Mouse (Mus musculus) left cerebral cortex, adult 8-10 months (tissue): Measurements from ENCODE around the gene BC107364. TPM values are rescaled to one million over a fixed set of nuclear protein-coding genes. Genes with fewer than 3 reads are reported as not detected.
"Not testable (repeated sequence)": the region's sequence is repeated elsewhere in the genome, so short reads cannot be mapped to it uniquely, and the experiment has no call there.

Source experiments
- DNase-seq, 2 experiments: peaks; one replicate each; pipeline ENCODE4 v3.0.0; 2022; ENCODE audit warnings: low spot score in 2 of 2
- total RNA-seq, 4 experiments: library from RNA; stranded (reverse); gene quantifications; 2 replicates each; pipeline ENCODE4 v1.2.4; 2022

Gene BC107364
- total RNA-seq = not detected

- DNase-seq = not testable (repeated sequence)
These were observed at the start of gene BC107364 for GRCm38 (mm10) chr3:96452262-96452661. Gene BC107364 (minus strand): TSS chr3:96452306.

- DNase-seq = peak; percentile 65 to 98
These were observed 49.4 kb upstream of the BC107364 start for GRCm38 (mm10) chr3:96501391-96502115.

GRCm38 (mm10) chr3:96500691-96501265 lies 48.7 kb upstream of the BC107364 start:
- DNase-seq = peak; percentile 70 to 93

- peak; percentile 91 to 99 for DNase-seq
These were observed 48.1 kb upstream of the BC107364 start for GRCm38 (mm10) chr3:96500289-96500621.

GRCm38 (mm10) chr3:96499481-96500288 lies 47.6 kb upstream of the BC107364 start:
- peak; percentile 65 to 88 for DNase-seq

- DNase-seq = no peak
These were observed 46.6 kb upstream of the BC107364 start for GRCm38 (mm10) chr3:96498476-96499245.

GRCm38 (mm10) chr3:96497451-96498028 lies 45.4 kb upstream of the BC107364 start:
- DNase-seq = peak; percentile 64 to 91

GRCm38 (mm10) chr3:96496620-96497275 lies 44.6 kb upstream of the BC107364 start:
- DNase-seq = not testable (repeated sequence)

- DNase-seq = no peak
These were observed 44.1 kb upstream of the BC107364 start for GRCm38 (mm10) chr3:96496216-96496615.

- no peak for DNase-seq
These were observed 43.5 kb upstream of the BC107364 start for GRCm38 (mm10) chr3:96495490-96496210.

- DNase-seq = no peak
These were observed 42.8 kb upstream of the BC107364 start for GRCm38 (mm10) chr3:96494912-96495311.

- DNase-seq = not testable (repeated sequence)
These were observed 42.4 kb upstream of the BC107364 start for GRCm38 (mm10) chr3:96494456-96494855.

- DNase-seq = not testable (repeated sequence)
These were observed 37.5 kb upstream of the BC107364 start for GRCm38 (mm10) chr3:96489636-96490035.

GRCm38 (mm10) chr3:96488907-96489629 lies 37.0 kb upstream of the BC107364 start:
- not testable (repeated sequence) for DNase-seq

- not testable (repeated sequence) for DNase-seq
These were observed 36.3 kb upstream of the BC107364 start for GRCm38 (mm10) chr3:96488290-96488906.

GRCm38 (mm10) chr3:96487596-96488289 lies 35.6 kb upstream of the BC107364 start:
- no peak for DNase-seq

- DNase-seq = not testable (repeated sequence)
These were observed 34.9 kb upstream of the BC107364 start for GRCm38 (mm10) chr3:96486828-96487559.
